Mouse (Mus musculus): ENCODE measurements around the gene Cars2.
"Not testable (repeated sequence)": the region's sequence is repeated elsewhere in the genome, so short reads cannot be mapped to it uniquely, and the experiment has no call there.

The Cars2 gene

DNA sequence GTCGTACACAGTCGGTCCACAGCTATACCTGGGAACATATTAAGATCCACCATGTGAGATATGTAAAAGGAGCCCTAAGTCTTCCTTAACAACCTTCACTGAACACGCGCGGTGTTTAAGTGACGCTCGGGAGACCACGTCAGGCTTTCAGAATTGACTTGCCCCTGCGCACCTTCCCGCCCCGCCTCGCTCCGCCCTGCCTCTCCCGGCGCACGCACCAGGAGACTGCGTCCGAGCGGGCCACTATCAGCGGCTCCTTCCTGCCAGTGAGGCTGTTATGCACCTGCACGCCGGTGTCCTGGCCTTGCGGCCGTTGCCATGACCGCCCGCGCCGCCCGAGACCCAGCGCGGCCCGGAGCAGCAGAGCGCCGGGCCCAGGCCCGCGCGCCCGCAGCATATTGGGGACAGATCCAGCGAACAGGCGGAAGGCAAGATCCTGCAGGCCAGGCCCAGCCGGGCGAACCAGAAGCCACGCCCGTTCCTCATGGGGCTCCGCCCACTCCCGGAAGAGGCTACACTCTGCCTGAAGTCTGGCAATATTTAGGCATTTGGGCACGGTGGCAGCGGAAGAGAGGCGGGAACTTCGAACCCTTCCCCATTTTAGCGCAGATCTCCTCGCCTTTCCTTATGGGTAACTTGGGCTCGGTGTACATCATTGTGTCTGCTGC, at the start of gene Cars2:
Cars2 (minus strand) TSS at position 503 of the 668 bp plus-strand sequence.
- DNase-seq (ENCODE audit: low spot score in 2 of 2) = peak; percentile 89 to 92

DNA sequence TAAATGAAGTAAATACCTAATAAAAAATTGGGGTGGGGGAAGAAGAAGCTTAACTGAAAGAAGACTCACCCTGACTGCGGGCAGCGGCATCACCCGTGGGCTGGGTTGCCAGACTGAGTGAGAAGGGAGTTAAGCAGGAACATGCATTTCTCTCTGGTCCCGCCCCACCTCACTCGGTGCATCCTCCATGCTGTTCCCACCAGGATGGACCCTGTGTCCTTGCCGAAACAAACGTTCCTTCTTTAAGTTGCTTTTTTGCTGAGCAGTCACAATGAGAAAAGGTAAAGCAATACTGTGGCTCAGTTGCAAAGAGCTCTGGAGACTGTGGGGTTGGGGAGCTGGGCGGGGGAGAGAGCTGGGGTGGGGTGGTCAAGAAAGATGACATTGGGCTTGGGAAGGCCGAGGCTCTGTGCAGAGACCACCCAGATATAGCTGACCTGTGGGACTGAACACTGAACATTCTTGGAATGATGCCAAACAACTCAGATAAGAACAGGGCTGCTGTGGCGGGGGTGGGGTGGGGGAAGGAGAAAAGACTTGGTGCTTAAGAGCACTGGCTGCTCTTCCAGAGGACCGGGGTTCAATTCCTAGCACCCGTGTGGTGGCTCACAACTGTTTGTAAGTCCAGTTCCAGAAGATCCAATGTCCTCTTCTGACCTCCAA, 42.8 kb upstream of the Cars2 start:
- DNase-seq (ENCODE audit: low spot score in 2 of 2) = no peak

DNA sequence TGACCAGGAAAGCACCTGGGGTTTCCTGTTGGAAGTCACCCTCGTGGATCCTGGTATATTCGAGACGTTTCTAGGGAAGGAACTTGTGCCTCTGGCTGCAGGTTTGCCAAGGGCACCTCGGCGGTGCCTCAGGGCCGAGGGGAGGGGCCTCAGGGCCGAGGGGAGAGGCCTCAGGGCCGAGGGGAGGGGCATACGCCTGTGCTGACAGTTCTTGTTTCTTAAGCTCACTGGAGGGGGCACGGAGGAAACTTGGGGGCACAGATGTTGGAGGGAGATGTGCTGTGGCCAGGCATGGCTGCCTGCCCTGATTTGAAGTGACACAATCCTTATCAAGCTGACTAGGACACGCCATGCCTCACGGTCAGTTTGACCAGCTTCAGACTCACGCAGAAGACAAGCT, 41.7 kb upstream of the Cars2 start:
- DNase-seq (ENCODE audit: low spot score in 2 of 2) = no peak

DNA sequence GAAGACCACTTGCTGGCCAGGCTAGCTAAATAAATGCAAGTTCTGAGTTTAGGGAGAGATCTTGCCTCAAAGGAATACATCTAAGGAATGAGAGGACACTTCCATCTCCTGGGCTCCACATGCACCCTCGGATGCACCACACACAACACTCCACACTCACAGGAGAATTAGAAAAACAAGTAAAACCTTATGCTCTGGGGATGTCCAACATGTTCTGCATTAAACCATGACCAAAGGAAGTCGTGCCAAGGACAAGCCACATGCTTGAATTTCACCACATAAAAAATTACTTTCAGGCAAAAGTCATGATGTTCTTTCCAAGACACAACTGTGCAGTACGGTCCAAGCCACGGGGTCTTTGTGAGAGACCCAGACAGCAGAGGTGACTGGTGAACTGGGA, 41.3 kb upstream of the Cars2 start:
- no peak for DNase-seq (ENCODE audit: low spot score in 2 of 2)

DNA sequence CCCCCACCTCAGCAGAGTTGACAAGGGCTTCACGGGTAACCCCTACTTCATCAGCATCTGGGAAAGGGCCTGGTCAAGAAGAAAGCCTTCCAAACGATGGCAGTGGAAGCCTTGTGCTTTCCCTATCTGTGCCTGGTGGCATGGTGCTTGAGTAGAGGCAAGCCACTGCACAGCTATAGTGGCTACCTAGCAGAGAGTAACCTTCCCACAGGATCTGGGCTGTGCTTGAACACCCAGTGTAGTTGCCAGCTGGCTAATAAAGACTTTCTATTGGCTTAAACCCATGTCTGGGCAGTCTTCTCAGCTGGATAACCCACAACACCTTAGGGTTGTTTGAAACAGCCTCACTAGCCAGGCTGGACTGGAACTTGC, 35.8 kb upstream of the Cars2 start:
- no peak for DNase-seq (ENCODE audit: low spot score in 2 of 2)

DNA sequence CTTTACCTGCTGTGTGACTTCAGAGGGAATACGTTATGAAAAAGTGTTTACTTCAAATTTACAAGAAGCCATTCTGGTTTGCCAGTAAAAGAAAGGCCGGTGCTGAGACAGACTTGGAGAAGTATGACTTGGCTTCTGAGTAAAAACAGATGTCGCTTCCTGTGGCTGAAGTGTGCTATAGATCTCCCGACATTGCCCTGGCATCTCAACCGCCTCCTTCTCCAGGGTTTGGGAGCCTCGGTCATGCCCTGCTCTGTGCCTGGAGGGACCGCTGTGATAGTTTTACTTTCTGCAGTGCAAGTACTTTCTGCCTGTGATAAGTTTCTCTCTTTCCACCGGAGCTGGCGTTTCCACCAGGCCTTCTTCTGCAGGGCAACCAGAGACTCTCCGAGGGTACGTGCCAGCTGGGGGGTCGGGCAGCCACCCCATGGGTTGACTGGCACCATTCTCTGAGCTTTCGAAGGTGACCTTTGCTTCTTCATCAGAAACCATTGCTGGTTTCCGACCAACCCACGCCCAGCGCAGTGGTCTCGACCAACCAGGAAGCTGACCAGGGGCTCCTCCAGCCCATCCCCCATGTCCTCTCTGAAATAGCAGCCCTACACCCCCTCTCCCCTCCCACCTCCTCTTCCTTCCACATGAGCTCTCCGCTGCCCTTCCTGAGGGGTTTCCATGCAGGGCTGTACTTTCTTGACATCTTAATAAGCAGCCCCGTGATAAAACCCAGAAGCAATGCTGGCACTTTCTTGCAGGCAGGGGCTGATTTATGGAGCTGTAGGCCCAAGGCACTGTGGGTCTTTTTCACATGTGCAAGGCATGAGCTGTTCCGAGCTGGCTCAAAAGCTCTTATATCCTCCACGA, 35.2 kb upstream of the Cars2 start:
- DNase-seq (ENCODE audit: low spot score in 2 of 2) = no peak

DNA sequence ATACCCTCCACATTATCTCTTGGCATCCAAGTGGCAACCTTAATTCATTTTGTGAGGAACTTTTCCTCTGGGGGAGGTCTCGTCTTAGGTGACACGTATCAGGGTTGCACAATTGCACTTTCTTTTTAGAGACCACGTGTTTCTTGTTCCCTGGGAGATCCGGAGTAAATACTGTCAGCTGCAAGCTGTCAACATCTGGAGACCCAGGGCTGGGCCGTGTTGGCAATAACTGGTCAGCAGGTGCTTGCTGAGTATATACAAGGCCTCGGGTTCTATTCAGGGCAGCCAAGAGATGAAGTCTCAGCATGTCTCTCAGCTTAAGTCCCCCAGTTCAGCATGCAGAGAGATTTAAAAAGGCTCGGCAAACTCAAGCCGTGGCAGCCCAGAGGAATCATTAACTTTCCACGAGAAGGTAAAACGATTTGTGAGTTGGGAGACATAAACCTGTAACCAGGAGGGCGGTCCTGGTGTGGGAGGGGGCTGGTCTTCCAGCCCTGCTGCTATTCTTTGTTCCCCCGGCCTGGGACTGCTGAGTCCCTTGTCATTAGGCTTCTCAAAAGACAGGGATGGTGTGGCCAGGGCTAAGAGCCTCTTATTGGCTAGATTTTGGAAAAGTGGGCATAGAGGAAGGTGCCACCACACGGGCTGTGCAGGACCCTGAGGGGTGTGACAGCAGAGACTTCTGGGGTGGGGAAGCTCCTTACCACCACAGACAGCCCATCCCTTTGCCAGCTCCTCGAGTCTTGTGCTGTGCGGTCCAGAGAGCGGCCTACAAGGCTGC, 25.2 kb upstream of the Cars2 start:
- no peak for DNase-seq (ENCODE audit: low spot score in 2 of 2)

DNA sequence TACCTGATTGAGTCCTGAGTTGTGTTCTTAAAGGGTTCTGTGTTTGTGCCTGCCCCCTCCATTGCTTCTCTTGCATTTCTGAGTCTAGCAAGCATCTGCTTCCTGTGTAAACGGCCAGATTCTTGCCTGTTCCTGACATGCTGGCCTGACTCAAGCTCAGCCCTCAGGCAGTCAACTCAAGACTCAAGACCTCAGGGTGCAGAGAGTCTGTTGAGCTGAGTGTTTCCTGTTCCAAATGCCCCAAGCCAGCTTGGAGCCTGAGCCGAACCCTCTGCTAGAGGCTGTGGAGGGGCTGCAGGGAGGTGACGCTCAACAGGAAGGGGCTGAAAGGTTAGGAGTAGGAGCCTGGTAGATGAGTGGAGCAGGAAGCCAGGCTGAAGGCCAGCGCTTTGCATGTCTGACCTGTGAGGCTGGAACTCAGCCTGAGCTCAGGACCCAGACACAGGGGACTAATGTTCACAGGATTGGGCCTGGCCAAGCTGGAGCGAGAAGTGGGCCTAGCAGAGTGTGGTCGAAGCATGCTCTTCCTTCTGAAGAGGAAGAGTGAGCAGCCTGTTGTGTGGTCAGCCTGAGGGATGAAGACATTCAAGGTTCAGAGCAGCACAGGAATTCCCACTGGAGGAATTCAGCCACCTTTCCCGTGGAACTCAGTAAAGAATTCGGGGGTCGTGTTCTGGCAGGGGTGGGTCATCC, 24.5 kb upstream of the Cars2 start:
- DNase-seq (ENCODE audit: low spot score in 2 of 2) = no peak

DNA sequence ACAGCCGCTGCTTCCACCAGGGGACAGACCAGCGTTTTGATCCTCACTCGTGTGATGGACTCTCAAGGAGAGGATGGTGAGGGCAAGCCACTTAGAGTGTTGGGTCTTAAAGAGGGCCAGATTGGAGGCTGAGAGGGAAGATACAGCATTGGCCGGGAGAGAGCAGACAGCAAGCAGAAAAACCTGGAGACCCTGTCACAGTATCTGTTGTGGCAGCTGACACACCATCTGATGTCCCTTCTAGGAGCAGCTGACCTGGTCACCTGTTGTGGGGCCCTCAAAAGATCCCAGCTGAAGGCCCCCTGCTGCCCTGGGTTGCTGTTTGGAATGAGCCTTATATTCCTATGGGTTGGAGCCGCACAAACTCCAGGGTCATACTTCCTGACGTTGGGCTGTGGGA, 21.8 kb upstream of the Cars2 start:
- DNase-seq (ENCODE audit: low spot score in 2 of 2) = no peak

DNA sequence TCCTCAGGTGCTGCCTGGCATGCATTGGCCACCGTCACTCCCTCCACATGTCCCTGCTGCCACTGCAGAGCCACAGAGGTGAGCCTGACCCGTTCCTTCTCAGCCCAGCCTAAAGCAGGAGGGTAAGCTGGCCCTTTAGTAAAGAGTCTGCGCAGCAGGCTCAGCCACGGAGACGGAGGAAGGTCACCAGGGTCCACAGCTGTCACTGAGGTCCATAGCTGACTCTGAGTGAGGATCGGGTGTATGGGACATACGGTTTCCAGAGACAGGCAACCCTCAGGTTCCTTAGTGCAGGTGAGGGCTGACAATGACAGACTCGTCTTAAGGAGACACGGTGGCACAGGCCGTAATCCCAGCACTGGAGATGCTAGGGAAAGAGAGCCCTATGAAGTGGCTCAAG, 21.4 kb upstream of the Cars2 start:
- no peak for DNase-seq (ENCODE audit: low spot score in 2 of 2)

DNA sequence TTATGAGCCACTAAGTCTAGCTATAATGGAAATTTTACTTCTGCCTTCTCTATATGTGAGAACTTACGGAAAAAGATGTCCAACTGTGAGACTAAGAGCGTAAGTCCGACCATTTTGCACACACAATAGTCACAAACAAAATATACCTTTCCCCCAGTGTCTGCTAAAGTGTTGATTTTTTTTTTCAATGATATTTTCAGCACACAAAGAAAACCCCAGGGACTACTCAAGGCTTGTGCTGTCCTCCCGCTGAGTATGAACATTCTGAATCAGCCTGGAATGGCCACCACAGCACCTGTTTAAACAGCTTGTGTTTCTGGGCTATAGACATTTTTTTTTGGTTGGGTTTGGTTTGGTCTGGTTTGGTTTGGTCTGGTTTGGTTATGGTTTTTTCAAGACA, 20.2 kb upstream of the Cars2 start:
- DNase-seq (ENCODE audit: low spot score in 2 of 2) = no peak

DNA sequence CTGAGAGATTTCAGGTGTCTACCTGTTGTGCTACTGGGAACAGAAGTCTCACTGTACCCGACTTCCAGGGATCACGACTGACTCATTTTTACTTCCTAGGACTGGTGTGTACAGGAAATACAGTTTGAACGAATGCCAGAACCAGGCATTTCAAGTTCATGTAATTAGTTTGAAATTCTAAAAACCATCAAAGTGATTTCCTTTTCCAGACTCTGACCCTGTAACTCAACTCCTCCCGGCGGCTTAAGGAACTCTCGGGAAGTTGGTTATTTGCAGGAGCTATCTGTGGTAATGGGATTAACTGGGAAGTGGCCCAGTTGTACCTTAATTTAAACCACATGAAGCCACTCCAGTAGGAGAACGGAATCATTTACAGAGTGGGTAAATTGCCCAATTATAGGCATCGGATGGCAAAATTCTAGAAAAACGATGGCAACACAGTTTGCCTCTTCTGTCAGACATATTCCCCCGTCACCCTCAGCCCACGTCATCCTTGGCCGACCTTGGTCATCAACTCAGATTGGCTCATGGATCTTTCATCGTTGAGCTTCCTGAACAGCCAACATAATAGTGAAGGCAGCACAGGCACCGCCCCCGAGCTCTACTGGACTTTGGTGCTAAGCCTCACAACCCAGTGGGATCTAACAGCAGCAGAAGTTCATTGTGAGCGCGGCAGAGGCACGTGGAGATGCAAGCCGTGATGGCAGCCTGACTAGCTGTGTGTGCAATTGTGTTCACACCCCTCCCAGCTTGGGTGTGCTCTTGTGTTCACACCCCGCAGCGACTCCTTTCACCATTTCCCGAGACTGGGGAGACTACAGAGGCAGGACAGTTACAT, 18.9 kb upstream of the Cars2 start:
- no peak for DNase-seq (ENCODE audit: low spot score in 2 of 2)

DNA sequence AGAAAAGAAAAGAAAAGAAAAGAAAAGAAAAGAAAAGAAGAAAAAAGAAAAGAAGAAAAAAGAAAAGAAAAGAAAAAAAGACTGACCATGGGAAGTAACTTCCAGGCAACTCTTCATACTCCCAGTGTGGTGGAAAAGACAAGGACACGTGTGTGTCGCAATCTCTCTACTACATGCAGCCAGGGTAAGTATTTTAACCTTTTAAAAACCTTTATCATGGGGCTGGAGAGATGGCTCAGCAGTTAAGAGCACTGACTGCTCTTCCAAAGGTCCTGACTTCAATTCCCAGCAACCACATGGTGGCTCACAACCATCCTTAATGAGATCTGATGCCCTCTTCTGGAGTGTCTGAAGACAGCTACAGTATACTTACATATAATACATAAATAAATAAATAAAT, 17.6 kb upstream of the Cars2 start:
- not testable (repeated sequence) for DNase-seq (ENCODE audit: low spot score in 2 of 2)

DNA sequence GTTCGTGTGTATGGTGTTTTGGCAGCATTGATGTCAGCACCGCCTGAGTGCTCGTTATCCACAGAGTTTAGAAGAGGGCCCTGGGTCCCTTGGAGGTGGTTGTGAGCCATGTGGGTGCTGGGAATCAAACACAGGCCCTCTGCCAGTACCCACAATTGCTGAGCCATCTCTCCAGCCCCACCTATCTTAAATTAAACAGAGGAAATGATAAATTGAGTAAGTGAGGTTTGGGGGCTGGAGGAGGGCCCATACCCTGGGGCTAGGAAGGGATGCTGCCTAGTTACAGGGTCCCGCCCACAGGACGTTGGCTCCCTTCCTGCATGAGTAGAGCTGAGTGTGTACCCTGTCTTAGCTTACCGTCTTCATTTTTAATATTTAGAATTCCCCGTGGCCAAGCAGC, 14.1 kb upstream of the Cars2 start:
- DNase-seq (ENCODE audit: low spot score in 2 of 2) = no peak

DNA sequence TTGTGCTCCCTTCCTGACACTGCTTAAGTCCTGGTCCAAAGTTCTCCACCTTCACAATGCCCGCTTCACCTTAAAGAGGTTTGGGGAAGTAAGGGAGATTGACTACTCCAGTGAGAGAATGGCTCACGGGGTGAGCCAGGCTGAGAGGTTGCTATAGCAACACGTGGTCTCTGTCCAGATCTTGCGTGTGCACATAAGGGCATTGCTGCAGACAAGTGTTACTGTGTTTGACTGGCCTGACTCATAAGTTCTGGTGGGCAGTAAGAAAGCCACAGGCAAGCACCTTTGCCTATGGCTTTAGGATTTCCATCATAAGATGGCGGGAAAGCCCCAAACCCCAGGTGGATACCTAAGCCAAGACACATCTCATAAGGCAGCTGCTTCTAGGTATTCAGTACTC, 13.7 kb upstream of the Cars2 start:
- DNase-seq (ENCODE audit: low spot score in 2 of 2) = no peak

DNA sequence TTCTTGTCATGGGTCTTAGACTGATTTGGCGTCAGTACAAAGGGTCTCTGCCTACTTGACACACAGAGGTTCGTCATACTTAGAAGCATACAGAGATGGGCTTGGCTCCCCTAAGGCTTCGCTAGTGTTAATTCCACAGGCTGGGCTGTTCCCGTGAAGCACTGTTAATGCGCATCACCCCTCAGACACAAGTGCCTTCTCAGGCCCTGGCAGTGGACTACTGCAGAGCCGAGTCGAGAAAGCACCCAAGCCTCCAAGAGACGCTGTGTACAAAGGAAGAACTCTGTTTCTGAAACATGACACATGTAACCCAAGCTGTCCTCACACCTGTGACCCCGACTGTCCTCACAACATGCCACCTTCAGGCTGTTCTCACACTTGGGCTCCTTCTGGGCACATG, 9.6 kb upstream of the Cars2 start:
- no peak for DNase-seq (ENCODE audit: low spot score in 2 of 2)

DNA sequence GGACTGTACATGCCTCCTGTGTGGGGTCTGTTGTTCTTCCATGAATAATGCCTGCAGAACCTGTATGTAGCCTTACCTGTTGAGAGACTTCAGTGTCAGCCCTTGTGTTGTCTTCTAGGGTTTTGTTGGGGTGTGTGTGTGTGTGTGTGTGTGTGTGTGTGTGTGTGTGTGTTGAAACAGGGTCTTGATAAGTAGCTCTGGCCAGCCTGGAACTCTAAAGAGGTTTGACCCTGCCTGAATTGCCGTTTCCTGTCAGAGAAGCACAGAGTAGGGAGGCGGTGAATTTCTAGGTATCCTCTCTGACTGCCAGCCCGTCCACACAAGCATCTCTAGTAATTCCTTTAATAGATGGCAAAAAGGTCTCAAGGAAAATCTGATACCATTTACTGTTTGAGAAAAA, 8.9 kb upstream of the Cars2 start:
- no peak for DNase-seq (ENCODE audit: low spot score in 2 of 2)

DNA sequence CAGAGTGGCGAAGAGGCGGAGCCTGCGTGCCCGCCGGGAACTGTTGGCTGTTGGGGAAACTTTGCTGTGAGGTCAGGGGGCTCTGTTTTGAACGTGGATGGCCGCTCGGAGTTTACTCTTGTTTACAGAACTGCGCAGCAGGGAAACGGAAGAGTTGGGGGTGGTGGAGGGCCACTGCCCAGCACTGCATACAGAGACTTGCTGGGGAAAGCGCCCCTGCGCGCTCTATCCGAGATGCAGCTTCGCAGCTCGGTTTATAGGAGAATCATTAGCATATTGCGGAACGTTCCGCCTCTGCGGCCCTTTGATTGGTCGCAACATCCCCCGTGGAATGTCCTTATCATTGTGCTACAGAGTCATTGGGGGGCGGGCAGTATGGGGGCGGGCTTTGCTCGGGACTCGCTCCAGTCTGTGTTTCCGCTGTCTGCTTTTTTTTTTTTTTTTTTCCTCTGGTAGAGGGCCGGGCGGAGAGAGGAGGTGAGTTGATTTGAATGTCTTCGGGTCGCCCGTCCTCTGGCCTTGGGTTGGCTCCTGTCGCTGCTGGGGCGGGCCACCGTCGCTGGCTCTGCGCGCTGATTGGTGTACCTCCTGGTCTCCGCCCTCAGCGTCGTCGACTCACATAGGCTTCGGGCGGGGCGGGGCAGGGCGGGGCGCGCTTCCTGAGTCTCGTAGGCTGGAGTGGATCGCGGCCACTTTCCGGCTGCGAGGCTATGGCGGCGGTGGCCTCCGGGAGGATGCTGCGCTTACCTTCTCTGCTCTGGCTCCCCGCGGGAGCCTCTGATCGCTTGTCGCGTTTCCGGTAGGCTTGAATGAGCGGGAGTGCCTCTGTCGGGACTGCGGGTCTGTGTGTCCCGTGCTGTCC, 7.4 kb upstream of the Cars2 start:
- DNase-seq (ENCODE audit: low spot score in 2 of 2) = peak; percentile 94 to 96

DNA sequence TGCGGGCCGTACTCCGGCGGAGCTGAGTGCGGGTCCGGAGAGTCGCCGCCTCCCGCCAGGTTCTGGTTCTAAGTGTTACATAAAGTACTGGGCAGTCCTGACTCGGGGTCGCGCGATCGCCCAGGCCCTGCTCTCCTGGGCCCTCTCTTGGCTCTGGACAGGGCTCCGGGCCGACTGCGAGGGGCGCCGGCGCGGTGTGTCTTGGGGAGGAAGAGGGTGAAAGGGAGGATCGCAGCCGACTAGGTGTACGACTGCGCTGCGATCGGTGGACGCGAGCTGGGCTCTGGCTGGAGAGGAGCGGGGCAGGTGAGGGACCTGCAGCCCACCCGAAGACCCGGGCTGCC, 6.8 kb upstream of the Cars2 start:
- no peak for DNase-seq (ENCODE audit: low spot score in 2 of 2)
